Mouse (Mus musculus): ENCODE results near the gene Mical1.

The Mical1 gene

DNA sequence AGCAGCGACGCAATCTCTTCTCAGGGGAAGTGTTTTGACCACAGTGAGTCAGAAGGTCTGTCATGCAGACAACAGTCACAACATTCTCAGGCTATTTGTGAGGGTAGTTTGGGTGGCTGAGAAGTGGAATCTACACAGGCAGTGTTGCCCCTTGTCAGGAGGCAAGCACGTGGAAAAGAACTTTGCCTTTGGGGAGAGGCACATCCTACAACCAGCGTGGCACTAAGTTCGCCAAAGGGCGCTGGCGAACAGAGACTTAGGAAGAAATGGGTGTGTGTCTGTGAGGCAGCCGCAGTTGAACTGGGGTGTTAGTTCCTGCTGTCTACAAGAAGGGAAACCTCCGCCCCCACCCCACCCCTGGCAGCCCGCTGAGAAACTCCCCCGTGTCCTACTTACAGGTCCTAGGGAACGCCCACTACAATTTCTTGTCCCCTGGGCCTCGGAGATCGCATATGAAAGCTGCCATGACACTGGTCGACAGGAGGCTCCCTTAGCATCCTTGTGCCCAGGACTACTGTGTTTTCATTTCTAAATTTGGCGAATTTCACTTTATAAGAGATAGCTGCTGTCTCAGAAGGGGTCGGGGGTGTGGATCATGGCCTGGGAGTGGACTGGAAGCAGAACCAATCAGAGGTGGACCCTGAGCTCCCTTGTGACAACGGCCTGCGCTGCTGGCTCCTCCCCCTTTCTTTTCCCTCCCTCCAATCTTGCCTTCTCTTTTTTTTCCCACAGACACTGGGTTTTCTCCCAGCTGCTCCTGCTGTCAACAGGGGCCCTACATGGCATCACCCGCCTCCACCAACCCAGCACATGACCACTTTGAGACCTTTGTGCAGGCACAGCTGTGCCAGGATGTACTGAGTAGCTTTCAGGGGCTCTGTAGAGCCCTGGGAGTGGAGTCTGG, 1.4 kb downstream of the Mical1 start:
- peak; percentile 79 to 88 for DNase-seq

GRCm38 (mm10) chr10:41479961-41480360, 3.8 kb downstream of the Mical1 start:
- DNase-seq, result no peak

GRCm38 (mm10) chr10:41480938-41481880, 5.1 kb downstream of the Mical1 start:
- no peak for DNase-seq

DNA sequence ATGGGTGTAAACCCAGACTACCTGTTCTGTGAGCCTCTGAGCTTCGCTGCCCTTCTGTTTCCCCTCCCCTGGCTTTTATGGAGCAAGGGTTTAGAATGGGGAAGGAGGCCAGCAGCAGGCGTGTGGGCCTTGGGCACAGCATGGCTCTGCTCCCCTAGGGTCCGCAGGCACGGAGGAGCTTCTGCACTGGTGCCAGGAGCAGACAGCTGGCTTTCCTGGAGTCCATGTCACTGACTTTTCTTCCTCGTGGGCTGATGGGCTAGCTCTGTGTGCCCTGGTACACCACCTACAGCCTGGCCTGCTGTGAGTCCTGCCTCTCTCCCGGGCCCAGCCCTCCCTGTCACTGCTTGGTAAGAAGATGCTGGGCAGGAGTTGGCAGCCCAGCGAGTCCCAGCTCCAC, 6.3 kb downstream of the Mical1 start:
- no peak for DNase-seq

- no peak for DNase-seq
Measured at GRCm38 (mm10) chr10:41485778-41486177, 9.7 kb downstream of the Mical1 start.

DNA sequence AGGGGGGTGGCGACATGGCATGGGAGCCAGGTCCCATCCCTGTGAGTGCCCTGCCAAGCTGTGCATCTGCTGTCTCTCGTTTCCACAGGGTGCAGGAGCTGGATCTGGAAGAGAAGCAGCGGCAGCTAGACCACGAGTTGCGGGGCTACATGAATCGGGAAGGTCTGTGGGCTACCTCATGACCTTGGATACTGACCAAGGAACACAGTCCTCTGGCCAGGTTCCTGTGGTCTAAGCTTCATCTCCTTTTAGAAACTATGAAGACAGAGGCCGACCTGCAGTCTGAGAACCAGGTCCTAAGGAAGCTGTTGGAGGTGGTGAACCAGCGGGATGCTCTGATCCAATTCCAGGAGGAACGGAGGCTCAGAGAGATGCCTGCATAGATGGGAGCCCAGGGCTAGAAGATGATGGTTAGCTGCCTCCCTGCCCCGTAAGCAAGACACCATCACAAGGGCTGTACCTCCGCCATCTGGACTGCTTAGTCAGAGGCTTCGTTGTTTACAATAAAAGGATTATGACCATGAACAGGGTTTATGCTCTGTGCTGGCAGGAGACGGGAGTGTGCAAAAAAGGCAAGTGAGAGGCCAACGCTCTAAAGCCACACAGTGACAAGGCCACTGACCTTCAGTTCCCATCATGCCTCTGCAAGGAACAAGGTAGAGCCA, 10.5 kb downstream of the Mical1 start:
- DNase-seq, result no peak

GRCm38 (mm10) chr10:41488877-41489276, 12.8 kb downstream of the Mical1 start:
- DNase-seq, result no peak

DNA sequence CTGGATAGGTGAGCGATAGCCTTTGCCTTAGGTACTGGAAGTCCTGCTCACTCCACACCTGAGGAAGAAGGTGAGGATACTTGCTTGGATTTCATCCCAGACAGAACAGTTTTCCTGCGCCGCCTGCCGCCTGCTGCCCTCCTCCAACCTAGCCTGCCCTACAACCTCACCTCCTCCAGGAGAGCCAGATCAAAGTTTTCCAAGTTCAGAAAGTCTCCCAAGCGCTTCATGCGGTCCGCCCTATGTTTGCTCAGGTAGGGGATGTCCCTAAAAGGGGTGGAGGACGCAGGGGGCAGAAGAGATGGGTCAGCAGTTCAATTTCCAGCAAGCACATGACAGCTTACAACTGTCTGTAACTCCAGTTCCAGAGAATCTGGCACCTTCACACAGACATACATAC, 13.2 kb downstream of the Mical1 start:
- peak in 1 of 2 experiments; percentile 21 for DNase-seq

- peak; percentile 97 to 98 for DNase-seq
Measured at GRCm38 (mm10) chr10:41489708-41490517, 13.8 kb downstream of the Mical1 start, which contains the start of the genes Smpd2 and Ppil6. TSS of gene Smpd2 (minus strand) at chr10:41490369. TSS of gene Ppil6 (plus strand) at chr10:41490439.

DNA sequence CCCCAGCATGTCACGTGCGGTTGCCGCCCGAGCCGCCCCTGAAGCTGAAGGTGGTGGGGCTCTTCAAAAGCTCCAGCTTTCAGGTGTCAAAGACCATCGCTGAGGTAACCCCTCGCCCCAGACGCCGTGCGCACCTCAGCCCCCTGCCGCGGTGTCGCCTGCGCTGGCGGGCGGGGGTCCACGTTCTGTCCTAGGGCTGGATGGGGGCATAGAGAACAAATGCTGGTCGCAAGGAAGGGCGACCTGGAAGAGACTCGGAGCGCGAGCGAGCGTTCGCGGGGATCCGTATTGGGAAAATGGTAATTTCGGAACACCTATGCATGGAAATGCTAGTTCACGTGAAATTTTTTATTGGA, 14.4 kb downstream of the Mical1 start:
- DNase-seq, result no peak

- DNase-seq, result no peak
Measured at GRCm38 (mm10) chr10:41491111-41491510, 15.0 kb downstream of the Mical1 start.

DNA sequence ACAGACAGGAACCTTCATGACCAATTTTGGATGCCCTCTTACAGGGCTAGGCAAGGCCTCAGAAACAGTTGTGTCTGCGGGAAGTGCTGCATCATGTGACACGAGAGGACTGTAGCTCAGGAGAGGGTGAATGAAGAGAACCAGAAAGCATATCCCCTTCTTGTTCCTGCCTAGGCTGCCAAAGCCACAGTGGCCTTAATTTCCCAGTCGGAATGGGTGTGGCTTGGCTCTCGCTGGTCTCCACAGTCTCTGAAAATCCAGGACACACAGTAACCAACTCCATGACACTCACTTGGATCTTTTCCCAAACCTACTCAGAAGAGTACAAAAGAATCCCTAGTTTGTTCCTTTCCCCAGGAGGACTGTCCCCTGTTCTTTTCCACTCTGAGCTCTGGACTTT, 24.8 kb downstream of the Mical1 start:
- no peak for DNase-seq

- DNase-seq, result no peak
Measured at GRCm38 (mm10) chr10:41504996-41505395, 28.9 kb downstream of the Mical1 start.

GRCm38 (mm10) chr10:41505446-41505845, 29.3 kb downstream of the Mical1 start:
- DNase-seq, result peak; percentile 56 to 76

DNA sequence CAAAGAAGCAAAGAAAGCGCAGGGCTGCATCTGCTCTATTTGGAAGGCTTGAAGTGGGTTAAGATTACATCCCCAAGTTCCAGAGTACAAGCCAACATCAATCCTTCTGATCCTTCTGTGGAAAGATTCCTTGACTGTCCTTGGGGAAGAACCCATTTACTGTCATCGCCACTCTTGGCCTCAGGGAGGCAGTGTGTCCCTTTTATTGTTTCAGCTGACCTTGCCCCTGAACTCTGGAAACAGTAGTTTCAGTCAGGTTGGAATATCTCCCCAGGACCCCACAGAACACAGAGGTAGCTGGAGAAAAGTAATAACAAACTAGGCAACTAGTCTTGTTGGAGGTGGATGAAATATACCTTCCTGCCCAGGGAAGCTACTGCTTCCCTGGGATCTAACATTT, 33.0 kb downstream of the Mical1 start:
- peak in 1 of 2 experiments; percentile 50 for DNase-seq

- no peak for DNase-seq
Measured at GRCm38 (mm10) chr10:41514301-41514700, 38.2 kb downstream of the Mical1 start.

DNA sequence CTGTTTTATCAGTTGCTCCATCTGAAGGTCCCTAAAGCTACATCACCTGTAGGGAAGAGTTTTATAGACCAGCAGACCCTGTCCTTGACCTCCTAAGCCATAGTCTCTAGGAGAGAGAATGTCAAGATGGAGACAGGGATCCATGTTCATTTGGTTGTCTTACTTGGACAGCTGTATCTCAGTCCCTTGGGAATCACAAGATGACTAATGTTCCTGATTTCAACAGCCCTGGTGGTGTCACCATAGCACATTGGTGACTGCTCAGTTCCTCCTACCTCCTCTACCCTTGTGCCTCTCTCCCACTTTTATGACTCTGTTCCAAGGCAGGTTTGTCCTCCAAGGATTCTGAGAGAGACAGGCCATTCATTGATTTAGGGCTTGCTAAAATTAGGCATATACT, 38.8 kb downstream of the Mical1 start:
- no peak for DNase-seq

DNA sequence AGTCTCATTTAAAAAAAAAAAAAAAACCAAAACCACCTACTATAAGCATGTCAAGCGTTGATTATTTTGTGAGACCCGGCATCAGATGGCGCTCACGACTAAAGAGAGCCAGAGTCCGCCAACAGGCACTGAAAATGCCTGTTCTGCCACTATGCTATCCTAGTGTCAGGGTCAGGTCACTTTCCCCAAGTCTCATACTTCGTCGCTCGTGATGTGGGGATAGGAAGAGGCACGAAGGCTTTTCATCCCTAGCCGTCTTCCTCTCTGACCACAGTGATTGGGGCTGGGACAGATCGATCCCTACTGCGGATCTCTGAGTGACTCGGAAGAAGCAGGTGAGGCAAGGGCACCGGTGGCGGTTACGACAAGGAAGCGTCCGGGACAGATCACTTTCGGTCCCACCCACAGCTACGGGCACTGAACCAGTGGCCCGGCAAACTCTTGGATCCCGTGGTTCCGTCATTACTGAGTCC, 42.4 kb downstream of the Mical1 start:
- DNase-seq, result peak; percentile 79 to 83

- peak; percentile 93 to 95 for DNase-seq
Measured at GRCm38 (mm10) chr10:41518981-41519618, 43.0 kb downstream of the Mical1 start, which contains the start of gene Cd164. TSS of gene Cd164 (plus strand) at chr10:41519414.

DNA sequence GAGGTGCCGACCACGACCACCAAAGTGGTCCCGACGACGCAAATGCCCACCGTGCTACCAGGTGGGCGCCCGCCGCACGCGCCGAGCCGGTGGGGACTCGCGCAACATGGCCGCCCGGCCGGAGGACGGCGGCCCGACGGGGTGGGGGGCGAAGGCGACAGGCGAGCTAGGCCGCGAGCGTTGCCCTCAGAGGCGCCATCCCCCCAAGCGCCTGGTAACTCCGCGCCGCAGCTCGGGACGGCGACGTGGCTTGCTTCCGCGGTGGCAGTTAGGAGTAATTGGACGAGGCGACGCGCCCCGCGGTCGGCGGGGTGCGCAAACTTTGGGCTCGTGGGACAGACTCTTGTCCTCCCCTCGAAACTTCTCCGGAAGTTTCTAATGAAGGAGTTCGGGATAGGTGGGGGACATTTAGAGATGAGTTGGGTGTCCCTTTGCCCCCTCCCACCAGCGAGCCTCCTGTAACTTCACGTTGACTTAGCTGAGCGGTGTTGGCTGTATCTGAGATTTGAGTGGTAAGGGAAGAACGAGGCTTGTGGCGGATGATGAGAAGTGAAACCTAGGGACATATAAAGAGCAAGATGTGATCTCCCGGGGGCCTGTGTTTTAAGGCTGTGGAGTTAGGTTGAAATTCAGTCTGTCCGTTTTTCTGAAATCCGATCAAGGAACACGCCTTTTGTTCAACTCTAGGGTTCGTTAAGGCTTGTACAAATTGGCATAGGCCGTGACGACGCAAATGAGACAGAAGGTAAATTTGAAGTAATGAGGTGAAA, 43.7 kb downstream of the Mical1 start:
- DNase-seq, result peak; percentile 71 to 76

GRCm38 (mm10) chr10:41520410-41520673, 44.2 kb downstream of the Mical1 start:
- DNase-seq, result no peak
